Mouse (Mus musculus): Measurements from ENCODE around the gene Rexo2. TPM values are rescaled to one million over a fixed set of nuclear protein-coding genes. Genes with fewer than 3 reads are reported as not detected.

Gene Rexo2
- total RNA-seq, 2 experiments from 2014 or later, result 95.5 to 100 TPM

Small RNA genes lying within 50 kb of the gene (microRNA-seq; reads per million reads assigned to microRNA genes)
- gene Gm23653, result 0 reads per million in 2 experiments

Other genes starting within 250 kb of the Rexo2 start
- under 1 TPM in 1 of 2 experiments, not detected in 1; 0.54 TPM for gene Nxpe2, start 127.2 kb downstream of the Rexo2 start, total RNA-seq (2021)
- gene Rbm7, start 14.7 kb upstream of the Rexo2 start, total RNA-seq (2021), result 10 to 100 TPM; 37.2 to 39.8 TPM
- 10 to 100 TPM; 11.2 to 13.2 TPM for gene Gm5617, start 14.8 kb upstream of the Rexo2 start, total RNA-seq (2021)
- 1 to 10 TPM; 2.3 to 2.7 TPM for gene Nnmt, start 124.5 kb upstream of the Rexo2 start, total RNA-seq (2021)